Mouse (Mus musculus) bone marrow macrophage, adult 2 months (primary cell): Measurements from ENCODE around the gene Pak6. TPM values are rescaled to one million over a fixed set of nuclear protein-coding genes. Genes with fewer than 3 reads are reported as not detected.

Experiments
- H3K27ac ChIP-seq: 2 replicates; pipeline ENCODE4 v1.5.1; 2012; ENCODE audit warnings: low read depth, low read length; ENCODE audit not compliant: insufficient read depth
- H3K4me1 ChIP-seq: 2 replicates; pipeline ENCODE4 v1.6.1; 2012; ENCODE audit warnings: low read length; ENCODE audit not compliant: control insufficient read depth, insufficient read depth
- H3K4me3 ChIP-seq: 2 replicates; pipeline ENCODE4 v1.5.1; 2012; ENCODE audit warnings: mild to moderate bottlenecking, low read length, moderate library complexity; ENCODE audit not compliant: insufficient read depth
- CTCF ChIP-seq: IDR thresholded peaks from 2 replicates; pipeline ENCODE4 v1.5.1; 2012; ENCODE audit warnings: low read depth, mild to moderate bottlenecking, low read length, moderate library complexity
- POLR2A ChIP-seq: IDR thresholded peaks from 2 replicates; pipeline ENCODE4 v1.6.1; 2012; ENCODE audit warnings: mild to moderate bottlenecking, low read depth, low read length, borderline replicate concordance
- polyA plus RNA-seq: library from polyadenylated mRNA; stranded (reverse); fragments of >200 nt; gene quantifications from 2 replicates; pipeline ENCODE4 v1.2.4, GENCODE M21; 2012; ENCODE audit not compliant: missing spikeins, insufficient read depth, insufficient read length

Gene Pak6
- polyA plus RNA-seq: not detected in 2 replicates

- peak within 1 kb of the TSS; percentile 44 for H3K4me3 ChIP-seq
Measured at GRCm38 (mm10) chr2:118662902-118663803, at the start of gene Pak6. TSS of gene Pak6 (plus strand) at chr2:118663303.

GRCm38 (mm10) chr2:118618013-118618412 is 45.1 kb upstream of the Pak6 start:
- Histone ChIP-seq H3K4me1 (peaks cover 2% of the 10 kb centered on the region; the same call in 1 of the 2 replicates), H3K4me3 (no peak overlapping the region), H3K27ac (no peak overlapping the region)
- TF ChIP-seq POLR2A (no peak), CTCF (no peak)

More at GRCm38 (mm10) chr2:118662902-118663803, at the start of gene Pak6:
- no peak within 1 kb of the TSS for H3K27ac ChIP-seq
- peaks cover 10% of the 10 kb centered on the region for H3K4me1 ChIP-seq
- TF ChIP-seq POLR2A (no peak), CTCF (no peak)

- Histone ChIP-seq H3K4me1 (peaks cover 2% of the 10 kb centered on the region; the same call in 1 of the 2 replicates), H3K4me3 (no peak overlapping the region), H3K27ac (no peak overlapping the region)
- no peak for TF ChIP-seq CTCF
- no peak for TF ChIP-seq POLR2A
Measured at GRCm38 (mm10) chr2:118620101-118620500, 43.0 kb upstream of the Pak6 start.

- Histone ChIP-seq H3K27ac (no peak overlapping the region), H3K4me3 (no peak overlapping the region), H3K4me1 (peaks cover 2% of the 10 kb centered on the region; the same call in 1 of the 2 replicates)
- TF ChIP-seq POLR2A: no peak
- TF ChIP-seq CTCF: no peak
Measured at GRCm38 (mm10) chr2:118620608-118621007, 42.5 kb upstream of the Pak6 start.

GRCm38 (mm10) chr2:118629276-118629675 is 33.8 kb upstream of the Pak6 start:
- Histone ChIP-seq H3K4me3 (no peak overlapping the region), H3K27ac (no peak overlapping the region), H3K4me1 (no peaks in the 10 kb centered on the region)
- TF ChIP-seq CTCF (no peak), POLR2A (no peak)

GRCm38 (mm10) chr2:118633441-118633840 is 29.7 kb upstream of the Pak6 start:
- H3K4me3 ChIP-seq: no peak overlapping the region
- TF ChIP-seq CTCF (no peak), POLR2A (no peak)

GRCm38 (mm10) chr2:118637258-118637657 is 25.8 kb upstream of the Pak6 start:
- TF ChIP-seq POLR2A: no peak
- TF ChIP-seq CTCF: no peak
- H3K4me3 ChIP-seq: no peak overlapping the region
- H3K4me1 ChIP-seq: no peaks in the 10 kb centered on the region
- no peak overlapping the region for H3K27ac ChIP-seq

More at GRCm38 (mm10) chr2:118633441-118633840, 29.7 kb upstream of the Pak6 start:
- Histone ChIP-seq H3K27ac (no peak overlapping the region), H3K4me1 (no peaks in the 10 kb centered on the region)

GRCm38 (mm10) chr2:118637888-118638526 is 25.1 kb upstream of the Pak6 start:
- no peak overlapping the region for H3K27ac ChIP-seq
- H3K4me1 ChIP-seq: no peaks in the 10 kb centered on the region
- no peak overlapping the region for H3K4me3 ChIP-seq
- TF ChIP-seq POLR2A (no peak), CTCF (peak; percentile 78)

- no peak overlapping the region for H3K4me3 ChIP-seq
- TF ChIP-seq CTCF: no peak
Measured at GRCm38 (mm10) chr2:118638686-118639085, 24.4 kb upstream of the Pak6 start.

GRCm38 (mm10) chr2:118641147-118641546 is 22.0 kb upstream of the Pak6 start:
- no peak overlapping the region for H3K27ac ChIP-seq
- TF ChIP-seq CTCF (no peak), POLR2A (no peak)
- no peak overlapping the region for H3K4me3 ChIP-seq
- no peaks in the 10 kb centered on the region for H3K4me1 ChIP-seq

More at GRCm38 (mm10) chr2:118638686-118639085, 24.4 kb upstream of the Pak6 start:
- no peaks in the 10 kb centered on the region for H3K4me1 ChIP-seq
- H3K27ac ChIP-seq: no peak overlapping the region
